Mouse (Mus musculus): ENCODE data around the gene Tyk2.

Gene Tyk2

GRCm38 (mm10) chr9:21131059-21131956 is at the start of gene Tyk2:
Gene Tyk2 (minus strand): TSS chr9:21131243.
- peak; percentile 91 for DNase-seq

DNA sequence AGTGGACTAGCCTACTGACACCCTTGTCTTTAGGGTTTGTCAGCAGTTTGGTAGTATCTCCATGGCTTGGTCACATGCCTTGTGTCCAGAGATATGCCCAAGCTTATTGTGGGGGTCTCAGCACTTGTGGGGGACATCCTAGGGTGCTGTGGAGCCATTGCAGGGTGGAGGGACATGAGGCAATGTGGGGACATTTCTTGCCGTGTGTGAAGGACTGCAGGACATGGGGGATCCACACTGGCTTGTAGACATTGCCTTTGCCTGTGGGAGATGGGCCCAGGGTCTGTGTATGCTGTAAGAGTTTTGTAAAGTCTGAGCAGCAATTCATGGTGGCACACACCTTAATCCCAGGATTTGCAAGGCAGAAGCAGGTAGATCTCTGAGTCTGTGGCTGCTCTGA is 49.8 kb upstream of the Tyk2 start:
- no peak for DNase-seq

- DNase-seq = no peak
Measured at GRCm38 (mm10) chr9:21180402-21180801, 49.4 kb upstream of the Tyk2 start.

DNA sequence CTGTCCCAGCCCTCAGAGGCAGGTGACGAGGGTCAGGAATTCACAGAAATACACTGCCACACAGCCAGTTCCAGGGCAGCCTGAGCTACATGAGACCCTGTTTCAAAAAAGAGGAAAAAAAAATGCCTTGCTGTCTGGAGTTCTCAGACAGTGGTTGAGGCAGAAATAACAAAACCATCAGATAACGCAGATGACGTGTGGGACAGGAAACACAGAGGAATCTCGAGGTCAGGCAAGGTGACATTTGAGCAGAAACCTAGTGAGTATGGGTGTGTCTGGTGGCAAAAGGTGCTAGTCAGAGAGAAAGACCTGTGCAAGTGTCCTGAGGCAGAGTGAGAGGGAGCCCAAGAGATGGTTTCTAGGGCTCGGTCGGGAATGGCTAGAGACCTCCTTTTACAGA is 41.3 kb upstream of the Tyk2 start:
- DNase-seq = no peak

GRCm38 (mm10) chr9:21169157-21169556 is 38.1 kb upstream of the Tyk2 start:
- no peak for DNase-seq

GRCm38 (mm10) chr9:21168161-21169123 is 37.4 kb upstream of the Tyk2 start:
- DNase-seq = peak; percentile 84

- no peak for DNase-seq
Measured at GRCm38 (mm10) chr9:21167140-21168097, 36.4 kb upstream of the Tyk2 start.

DNA sequence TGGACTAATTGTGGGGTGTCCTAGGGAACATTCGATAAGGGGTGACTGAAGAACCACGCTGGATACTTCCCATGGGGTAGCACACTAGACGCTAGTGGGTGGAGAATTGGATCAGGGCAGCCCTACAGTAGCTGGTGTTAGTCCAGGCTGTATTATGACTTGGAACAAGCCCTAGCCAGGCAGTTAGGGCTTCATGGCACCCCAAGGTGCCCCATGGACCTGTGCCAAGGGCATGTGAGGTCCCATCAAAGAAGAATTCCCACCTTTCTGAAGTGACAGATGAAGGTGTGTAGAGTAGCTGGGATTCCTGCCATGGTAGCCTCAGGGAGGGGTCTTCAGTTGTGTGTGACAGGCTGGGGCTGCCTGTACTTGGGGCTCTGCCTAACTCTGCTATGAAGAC is 35.5 kb upstream of the Tyk2 start:
- no peak for DNase-seq

DNA sequence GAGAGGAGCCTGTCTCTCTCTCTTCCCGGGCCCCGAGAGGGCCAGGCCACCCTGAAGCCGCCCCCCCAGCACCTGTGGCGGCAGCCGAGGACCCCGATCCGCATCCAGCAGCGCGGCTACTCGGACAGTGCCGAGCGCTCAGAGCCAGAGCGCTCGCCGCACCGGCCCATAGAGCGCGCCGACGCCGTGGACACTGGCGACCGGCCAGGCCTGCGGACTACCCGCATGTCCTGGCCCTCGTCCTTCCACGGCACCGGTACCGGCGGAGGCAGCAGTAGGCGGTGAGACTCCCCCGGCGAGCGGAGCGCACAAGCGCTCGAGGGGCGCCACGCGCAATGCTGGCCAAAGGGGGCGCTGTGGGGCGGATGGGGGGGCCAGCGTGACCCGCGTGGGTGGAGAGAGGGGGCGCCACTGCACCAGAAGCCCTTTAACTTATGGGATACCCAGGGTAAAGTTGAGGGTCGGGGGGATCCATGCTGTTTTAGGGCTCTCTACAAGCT is 35.0 kb upstream of the Tyk2 start:
- DNase-seq = peak; percentile 61

- DNase-seq = no peak
Measured at GRCm38 (mm10) chr9:21165041-21165951, 34.3 kb upstream of the Tyk2 start, which contains the start of gene Pde4a. Gene Pde4a (plus strand): TSS chr9:21165714.

- DNase-seq = no peak
Measured at GRCm38 (mm10) chr9:21164072-21164471, 33.0 kb upstream of the Tyk2 start.

DNA sequence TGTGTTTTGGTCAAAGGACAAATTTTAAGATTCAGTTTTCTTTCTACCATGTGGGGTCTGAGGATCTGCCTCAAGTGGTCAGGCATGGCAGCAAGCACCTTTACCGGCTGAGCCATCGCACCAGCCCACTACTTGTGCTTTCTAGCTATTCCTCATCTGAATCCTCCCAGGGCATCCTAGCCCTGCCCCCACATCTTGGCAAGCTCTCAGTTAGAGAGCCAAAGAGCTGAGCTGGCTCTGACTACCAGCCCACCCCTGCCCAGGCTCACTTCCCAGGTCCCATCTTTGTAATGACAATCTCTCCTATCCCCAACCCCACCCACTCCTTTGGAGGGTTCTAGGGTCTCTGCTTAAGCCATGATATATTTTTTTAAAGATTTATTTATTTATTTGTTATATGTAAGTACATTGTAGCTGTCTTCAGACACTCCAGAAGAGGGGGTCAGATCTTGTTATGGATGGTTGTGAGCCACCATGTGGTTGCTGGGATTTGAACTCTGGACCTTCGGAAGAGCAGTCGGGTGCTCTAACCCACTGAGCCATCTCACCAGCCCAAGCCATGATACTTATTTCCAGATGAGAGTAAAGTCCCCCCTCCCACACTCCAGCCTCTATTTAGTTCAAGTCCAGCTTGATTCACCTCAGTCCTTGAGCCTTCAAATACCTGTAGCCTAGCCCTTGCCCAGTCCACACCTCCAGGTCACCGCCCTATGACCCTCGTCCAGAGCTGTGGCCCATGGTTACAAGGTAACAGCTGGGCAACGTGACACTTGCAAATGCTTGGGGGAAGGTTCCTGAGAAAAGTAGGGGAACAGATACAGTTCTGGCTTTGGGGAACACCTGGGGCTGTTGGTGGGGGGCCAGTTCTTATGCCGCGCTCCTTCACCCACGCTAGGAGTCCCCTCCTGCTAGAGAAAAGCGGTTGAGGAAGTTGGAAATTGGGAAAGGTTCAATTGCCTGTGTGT is 32.3 kb upstream of the Tyk2 start:
- DNase-seq = no peak

DNA sequence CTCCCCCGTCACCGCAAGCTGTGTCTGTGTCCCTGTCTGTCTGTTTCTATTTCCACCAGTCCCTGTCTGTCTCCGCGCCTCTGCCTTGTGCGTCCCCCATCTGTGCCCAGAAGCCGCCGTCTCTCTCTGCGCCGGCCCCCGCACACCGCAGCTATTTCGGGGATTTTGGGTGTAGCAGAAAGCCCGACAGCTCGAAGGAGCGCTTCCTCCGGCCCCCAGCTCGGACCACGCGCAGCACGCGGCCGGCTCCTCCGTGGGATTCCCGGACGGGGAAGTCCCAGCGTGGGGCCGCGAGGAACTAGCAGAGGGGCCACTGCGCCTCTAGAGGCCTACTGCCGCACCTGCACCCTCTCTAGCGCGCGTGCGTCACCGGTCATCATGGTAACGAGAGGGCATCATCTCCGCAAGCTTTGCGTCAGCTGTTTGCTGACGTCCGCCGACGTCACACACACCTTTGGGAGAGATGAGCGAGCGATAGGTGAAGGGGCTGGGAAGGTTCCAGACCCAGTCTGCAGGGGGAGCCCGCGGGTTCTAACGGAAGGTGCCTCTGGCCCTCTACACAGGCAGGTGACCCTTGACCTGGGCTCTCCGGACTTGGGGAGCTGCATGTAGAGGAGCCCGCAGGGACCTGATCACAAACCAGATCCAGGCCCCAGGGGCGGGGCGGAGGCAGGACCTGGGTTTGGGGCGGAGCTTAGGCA is 30.3 kb upstream of the Tyk2 start:
- DNase-seq = peak; percentile 88

DNA sequence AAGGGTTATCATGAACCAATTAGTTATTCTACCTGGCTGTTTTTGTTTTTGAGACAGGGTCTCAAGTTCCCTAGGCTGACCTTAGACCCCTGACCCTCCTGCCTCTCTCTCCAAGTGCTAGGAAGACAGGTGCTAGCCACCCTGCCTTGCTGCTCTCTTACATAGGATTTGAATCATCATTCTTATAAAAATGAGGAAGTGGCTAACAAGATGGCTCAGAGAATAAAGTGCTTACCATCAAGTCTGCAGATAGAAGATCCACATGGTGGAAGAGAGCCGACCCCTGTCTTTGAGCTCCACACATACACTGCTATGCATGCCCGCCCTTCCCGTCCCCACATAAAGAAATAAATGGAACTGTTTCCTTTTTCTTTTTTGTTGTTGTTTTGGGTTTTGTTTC is 23.7 kb upstream of the Tyk2 start:
- no peak for DNase-seq

DNA sequence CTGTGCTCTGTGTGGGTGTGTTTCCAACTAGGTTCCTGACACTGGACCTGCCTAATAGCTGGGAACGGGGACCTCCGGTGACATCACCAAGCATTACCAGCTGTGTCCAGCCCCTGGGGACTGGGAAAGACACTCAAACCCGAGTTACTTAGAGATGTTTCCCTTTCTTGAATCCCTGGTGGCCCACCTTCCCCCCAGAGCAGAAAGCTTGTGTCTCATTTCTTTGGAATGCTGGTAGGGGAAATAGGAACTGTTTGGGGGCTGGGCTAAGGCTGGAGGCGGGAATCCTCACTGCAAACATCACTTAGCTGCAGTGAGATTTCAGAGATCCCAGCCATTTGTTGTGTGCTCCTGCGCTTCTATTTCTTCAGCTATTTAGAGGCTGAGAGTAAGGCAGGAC is 22.8 kb upstream of the Tyk2 start:
- no peak for DNase-seq

DNA sequence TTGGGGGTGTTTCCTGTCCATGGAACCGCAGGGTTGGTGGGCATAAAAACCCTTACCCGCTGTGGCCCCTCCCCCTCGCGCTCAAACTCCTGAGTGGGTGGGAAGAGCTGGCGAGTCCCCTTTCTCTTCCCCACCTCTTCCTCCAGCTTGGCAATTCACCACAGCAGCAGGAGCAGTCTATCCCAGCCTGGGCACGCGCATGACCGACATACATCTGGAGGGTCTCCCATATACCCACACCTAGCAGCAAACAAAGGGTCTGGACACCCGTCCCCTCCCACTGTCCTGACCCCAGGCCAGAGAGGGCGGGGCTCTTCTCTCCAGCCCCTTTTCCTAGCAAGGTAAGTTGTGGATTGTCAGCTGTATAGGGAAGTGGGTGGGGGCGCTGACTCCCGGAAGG is 22.3 kb upstream of the Tyk2 start:
- no peak for DNase-seq

GRCm38 (mm10) chr9:21152715-21153114 is 21.7 kb upstream of the Tyk2 start:
- peak; percentile 66 for DNase-seq

GRCm38 (mm10) chr9:21149654-21150419 is 18.8 kb upstream of the Tyk2 start, which contains the start of gene Cdc37:
Gene Cdc37 (minus strand): TSS chr9:21149982.
- peak; percentile 95 for DNase-seq
